In the genomic region with DNA sequence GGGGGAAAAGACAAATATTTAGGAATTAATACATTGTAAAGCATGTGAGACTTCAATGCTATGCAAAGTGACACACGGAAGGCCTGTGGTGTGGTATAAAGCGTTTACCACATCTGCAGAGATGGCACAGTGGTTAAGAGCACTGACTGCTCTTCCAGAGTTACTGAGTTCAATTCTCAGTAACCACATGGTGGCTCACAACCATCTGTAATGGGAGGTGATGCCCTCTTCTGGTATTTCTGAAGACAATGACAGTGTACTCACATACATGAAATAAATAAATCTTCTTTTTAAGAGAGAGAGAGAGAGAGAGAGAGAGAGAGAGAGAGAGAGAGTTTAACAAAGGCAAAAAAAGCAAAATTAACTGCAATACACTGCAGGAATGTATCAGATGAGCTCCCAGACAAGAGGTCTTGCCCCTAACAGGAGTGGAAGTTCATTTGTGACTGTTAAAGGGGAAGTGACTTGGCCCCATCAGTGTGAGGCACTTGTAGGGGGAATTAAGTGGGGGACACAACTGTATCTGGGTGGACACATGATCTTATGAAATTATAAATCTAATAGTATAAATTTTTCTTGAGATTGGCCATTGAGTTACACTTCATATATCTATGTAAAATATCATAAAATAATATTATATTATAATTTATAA, we compare ENCODE assay signal across 23 mouse cellular contexts. TPM values are rescaled to one million over a fixed set of nuclear protein-coding genes. Genes with fewer than 3 reads are reported as not detected.
DNase-seq lines count a peak whose midpoint lies in the region; ATAC-seq and TF ChIP-seq lines count a peak whose summit lies in the region.
"Had no signal": no experiment of that assay in that cellular context is flagged by ENCODE, and none has a peak within 500 bp of the region (broad histone marks: within the 10 kb centered on the region; RNA-seq: fewer than 3 reads in every experiment).

No protein-coding gene starts in this region.

- no peak overlapping the region for H3K4me2 ChIP-seq in CH12.LX (ENCODE audit: insufficient read depth, low read depth, poor library complexity, severe bottlenecking)
- H3K4me2 ChIP-seq: embryonic facial prominence, embryonic 12.5 days; forebrain, embryonic 13.5 days; forebrain, embryonic 15.5 days had no signal

- no peaks in the 10 kb centered on the region for H3K9me3 ChIP-seq in CH12.LX (replicated peaks; ENCODE audit: low read length)
- H3K9me3 ChIP-seq: embryonic facial prominence, embryonic 10.5 days; embryonic facial prominence, embryonic 12.5 days; forebrain, embryonic 13.5 days; forebrain, embryonic 15.5 days; G1E had no signal

- H3K4me1 ChIP-seq in CH12.LX (ENCODE audit: control insufficient read depth in 1 of 2, insufficient read depth in 2 of 2), result peaks cover 4 to 30% of the 10 kb centered on the region in 2 experiments; a peak in 3 of 4 replicates
- H3K4me1 ChIP-seq: embryonic facial prominence, embryonic 10.5 days; embryonic facial prominence, embryonic 12.5 days; forebrain, embryonic 13.5 days; forebrain, embryonic 15.5 days had no signal

- no peak overlapping the region for H3K9ac ChIP-seq in CH12.LX (ENCODE audit: insufficient read depth, low read depth)
- H3K9ac ChIP-seq: embryonic facial prominence, embryonic 12.5 days; forebrain, embryonic 13.5 days; forebrain, embryonic 15.5 days; forebrain, postnatal 0 days had no signal

- H3K27me3 ChIP-seq in CH12.LX (replicated peaks), result no peaks in the 10 kb centered on the region
- H3K27me3 ChIP-seq: embryonic facial prominence, embryonic 12.5 days; forebrain, embryonic 13.5 days; forebrain, embryonic 15.5 days had no signal

- H3K36me3 ChIP-seq in CH12.LX (replicated peaks in 1 of 2; ENCODE audit: control insufficient read depth in 1 of 2, insufficient read depth in 1 of 2, low read length in 1 of 2), result peaks cover 0 to 7% of the 10 kb centered on the region in 2 experiments
- H3K36me3 ChIP-seq: embryonic facial prominence, embryonic 10.5 days; embryonic facial prominence, embryonic 12.5 days; forebrain, embryonic 15.5 days; G1E had no signal

- DNase-seq in A20 (ENCODE audit: low read depth, low spot score) (peak; percentile 45), CH12.LX (ENCODE audit: extremely low read depth) (no peak)
- DNase-seq in T-cell, adult 2 months (ENCODE audit: low spot score), result peak; percentile 34
- no peak for DNase-seq in cerebellum, adult 18-20 months
- DNase-seq in adrenal gland, adult 2 months, result no peak
- no peak for DNase-seq in frontal cortex, postnatal 14 days (ENCODE audit: low spot score in 2 of 2)
- DNase-seq: adrenal gland, postnatal 10 days; adrenal gland, postnatal 25 days; B cell, adult 2 months; cerebellum, adult 11 months; cerebellum, adult 2 months; cerebellum, adult 9-10 months; cerebellum, postnatal 10 days; cerebellum, postnatal 25 days; forebrain, postnatal 0 days had no signal

- in situ Hi-C loops in CH12.LX (cut with MboI; ENCODE audit: low pct_ligation_motif_present, low pct_unique_long_range_greater_than_20kb, low sequenced_read_pairs), result no loop called here

- no peaks in the 10 kb centered on the region; the same call in 1 of the 2 replicates for H3K79me2 ChIP-seq in CH12.LX (replicated peaks; ENCODE audit: control insufficient read depth, extremely low read depth, insufficient read depth, poor library complexity, severe bottlenecking)

- peak; percentile 66 for ATAC-seq in granulocyte monocyte progenitor cell, adult 5-6 weeks (replicated peaks; ENCODE audit: poor library complexity, severe bottlenecking)
- no peak for ATAC-seq in CD4-positive, CD25-positive, alpha-beta regulatory T cell, adult 4 months
- ATAC-seq: activated CD4-positive, CD25-positive, alpha-beta regulatory T cell, adult 4 months; forebrain, embryonic 13.5 days; forebrain, embryonic 15.5 days; forebrain, postnatal 0 days had no signal

- TF ChIP-seq POLR2A in CH12.LX (IDR thresholded peaks at IDR 0.05; ENCODE audit: low read depth, low read length), result peak; percentile 19; the same call in 1 of the 2 replicates

- peak overlapping the region; percentile 50; the same call in 1 of the 2 replicates for H3K27ac ChIP-seq in CH12.LX (ENCODE audit: insufficient read depth, low read depth)
- H3K27ac ChIP-seq: embryonic facial prominence, embryonic 10.5 days; embryonic facial prominence, embryonic 12.5 days; forebrain, embryonic 13.5 days; forebrain, embryonic 15.5 days had no signal

- dilution Hi-C loops in CH12.LX (cut with MboI; ENCODE audit: extremely low pct_ligation_motif_present, extremely low pct_unique_long_range_greater_than_20kb, low sequenced_read_pairs), result no loop called here

- no peak; the same call in 1 of the 2 replicates for TF ChIP-seq RAD21 in CH12.LX (IDR thresholded peaks at IDR 0.05; ENCODE audit: low read depth, low read length)

- H3K4me3 ChIP-seq in CH12.LX (replicated peaks in 1 of 3; ENCODE audit: low read depth in 2 of 3, low read length in 2 of 3, poor library complexity in 1 of 3), result no peak overlapping the region
- H3K4me3 ChIP-seq: embryonic facial prominence, embryonic 10.5 days; embryonic facial prominence, embryonic 12.5 days; forebrain, embryonic 13.5 days; forebrain, embryonic 15.5 days had no signal

- TF ChIP-seq EP300 in CH12.LX (IDR thresholded peaks at IDR 0.05; ENCODE audit: low read length), result no peak

- peak in 1 of 2 experiments; percentile 60; a peak in 2 of 4 replicates for TF ChIP-seq CTCF in CH12.LX (conservative IDR thresholded peaks at IDR 0.05 in 1 of 2, IDR thresholded peaks at IDR 0.05 in 1 of 2; ENCODE audit: low read depth in 2 of 2, low read length in 2 of 2)

TF ChIP-seq in CH12.LX, 34 proteins besides CTCF, POLR2A, EP300 and RAD21:
- TF ChIP-seq SIN3A (IDR thresholded peaks at IDR 0.05; ENCODE audit: low read length) (no peak), GABPA (IDR thresholded peaks at IDR 0.05; ENCODE audit: insufficient replicate concordance, low read depth, low read length) (no peak), MYC (IDR thresholded peaks at IDR 0.05; ENCODE audit: low read depth, low read length) (peak; percentile 75; the same call in 1 of the 2 replicates), ZNF384 (IDR thresholded peaks at IDR 0.05; ENCODE audit: low read depth, low read length) (no peak), MAZ (IDR thresholded peaks at IDR 0.05; ENCODE audit: low read depth, low read length) (no peak), MEF2A (IDR thresholded peaks at IDR 0.05; ENCODE audit: borderline replicate concordance, low read depth, low read length) (no peak), JUND (conservative IDR thresholded peaks at IDR 0.05; ENCODE audit: low read depth, low read length) (no peak), TBP (conservative IDR thresholded peaks at IDR 0.05; ENCODE audit: low read depth, low read length) (0 out of 2 replicates have a peak, but pooled peaks have one; percentile 72), USF2 (conservative IDR thresholded peaks at IDR 0.05; ENCODE audit: low read depth, low read length) (no peak), ZKSCAN1 (IDR thresholded peaks at IDR 0.05; ENCODE audit: borderline replicate concordance, low read depth, low read length) (no peak), PAX5 (IDR thresholded peaks at IDR 0.05; ENCODE audit: low read length) (no peak), ELF1 (IDR thresholded peaks at IDR 0.05; ENCODE audit: low read depth, low read length) (no peak)

RNA-seq across cellular contexts. Expression of gene Mfsd2a, which starts 29.9 kb away (rescaled TPM):
- 17.3 and 29.8 TPM in 2 replicates for total RNA-seq in CH12.LX (2012; rRNA removed)
- 15.2 and 18.3 TPM in 2 replicates for total RNA-seq in CH12.LX (2014; rRNA removed)
- 13.0 and 17.4 TPM in 2 replicates for polyA plus RNA-seq in CH12.LX (2012; ENCODE audit: insufficient read length, low read depth)
- not detected in 2 replicates for total RNA-seq in granulocyte monocyte progenitor cell, adult 5-6 weeks (2014; fragmentation: Nextera tagmentation)
- total RNA-seq in granulocyte monocyte progenitor cell, adult 5-6 weeks (2017), result 1.5 TPM in 1 of 2 replicates, not detected in the other
- 1 to 10 TPM in 1 of 2 experiments, under 1 TPM in 1; 0.93 to 1.5 TPM for polyA plus RNA-seq in CD4-positive, CD25-positive, alpha-beta regulatory T cell, adult 4 months (2017; shearing (Covaris generic))
- 10 to 100 TPM in 1 of 2 experiments, 1 to 10 TPM in 1; 3.7 to 28.5 TPM for total RNA-seq in adrenal gland, adult 2 months (2021)
- 0.46 and 0.62 TPM in 2 replicates for polyA plus RNA-seq in adrenal gland, adult 2 months (2012; rRNA removed)
- total RNA-seq: adrenal gland, postnatal 25 days had no signal
- polyA plus RNA-seq: G1E had no signal

RNA-seq across cellular contexts. Expression of gene Cap1, which starts 45.2 kb away (rescaled TPM):
- total RNA-seq in CH12.LX (2012; rRNA removed) (118 and 128 TPM in 2 replicates), CH12.LX (2014; rRNA removed) (159 TPM in 2 replicates)
- polyA plus RNA-seq in CH12.LX (2012; ENCODE audit: insufficient read length, low read depth), result 163 and 195 TPM in 2 replicates
- total RNA-seq in granulocyte monocyte progenitor cell, adult 5-6 weeks (2014; fragmentation: Nextera tagmentation), result 122 and 132 TPM in 2 replicates
- 132 and 157 TPM in 2 replicates for total RNA-seq in granulocyte monocyte progenitor cell, adult 5-6 weeks (2017)
- polyA plus RNA-seq in CD4-positive, CD25-positive, alpha-beta regulatory T cell, adult 4 months (2017; shearing (Covaris generic)), result 100 to 1,000 TPM; 298 to 352 TPM
- 100 to 1,000 TPM; 140 to 168 TPM for total RNA-seq in adrenal gland, adult 2 months (2021)
- polyA plus RNA-seq in adrenal gland, adult 2 months (2012; rRNA removed), result 28.0 and 30.0 TPM in 2 replicates

Comparison
In these comparisons a context has a peak if more than half of its experiments do, and no peak if none do; other contexts are left out.
1. DNase-seq: peak in A20 (single experiment) and T-cell, adult 2 months (single experiment); none in CH12.LX (single experiment), cerebellum, adult 18-20 months (0 of 2), adrenal gland, adult 2 months (single experiment) and frontal cortex, postnatal 14 days (0 of 2).